Mouse (Mus musculus) kidney, adult 2 months (tissue): ENCODE results near the gene Fry. TPM values are rescaled to one million over a fixed set of nuclear protein-coding genes. Genes with fewer than 3 reads are reported as not detected.

Source experiments
- DNase-seq: peaks from one replicate; pipeline ENCODE4 v3.0.0; 2021
- H3K27ac ChIP-seq: fragments of 200-500 bp; 2 replicates; pipeline ENCODE4 v1.5.1; 2012; ENCODE audit warnings: low read depth, low read length, control low read depth, inconsistent platforms; ENCODE audit not compliant: insufficient read depth
- H3K27me3 ChIP-seq: fragments of 200-500 bp; replicated peaks from 2 replicates; pipeline ENCODE4 v1.6.1; 2012; ENCODE audit warnings: mild to moderate bottlenecking, moderate library complexity, low read length, inconsistent platforms; ENCODE audit not compliant: control insufficient read depth, insufficient read depth
- H3K36me3 ChIP-seq: fragments of 200-500 bp; 2 replicates; pipeline ENCODE4 v1.6.1; 2012; ENCODE audit warnings: mild to moderate bottlenecking, moderate library complexity, low read length, inconsistent platforms; ENCODE audit not compliant: control insufficient read depth, insufficient read depth
- H3K4me1 ChIP-seq: fragments of 200-500 bp; 2 replicates; pipeline ENCODE4 v1.6.1; 2011; ENCODE audit warnings: low read length; ENCODE audit not compliant: control insufficient read depth, insufficient read depth
- H3K4me3 ChIP-seq: fragments of 200-500 bp; 2 replicates; pipeline ENCODE4 v1.5.1; 2011; ENCODE audit warnings: mild to moderate bottlenecking, low read depth, low read length, control low read depth; ENCODE audit not compliant: insufficient read depth
- CTCF ChIP-seq: fragments of 200-500 bp; conservative IDR thresholded peaks from 2 replicates; pipeline ENCODE4 v1.5.1; 2011; ENCODE audit warnings: low read depth, mild to moderate bottlenecking, control low read depth, low read length, moderate library complexity, mixed read lengths; ENCODE audit not compliant: insufficient read depth, insufficient read length
- POLR2A ChIP-seq: fragments of 200-500 bp; IDR thresholded peaks from one replicate; pipeline ENCODE4 v1.6.1; 2011; ENCODE audit warnings: low read depth, low read length, control low read depth
- WGBS: fragments of 180-500 bp; shearing (Covaris S2); methylation state at CpG from one replicate; pipeline ENCODE4 v1.1.7; 2018; 5-methylcytosine and 5-hydroxymethylcytosine counted together
- polyA plus RNA-seq: library from polyadenylated mRNA; depleted of rRNA; stranded (reverse); fragments of >200 nt; gene quantifications from 2 replicates; pipeline ENCODE4 v1.2.3, GENCODE M21; 2012

The Fry gene
- polyA plus RNA-seq, 1 experiment, result 12.9 TPM

DNA sequence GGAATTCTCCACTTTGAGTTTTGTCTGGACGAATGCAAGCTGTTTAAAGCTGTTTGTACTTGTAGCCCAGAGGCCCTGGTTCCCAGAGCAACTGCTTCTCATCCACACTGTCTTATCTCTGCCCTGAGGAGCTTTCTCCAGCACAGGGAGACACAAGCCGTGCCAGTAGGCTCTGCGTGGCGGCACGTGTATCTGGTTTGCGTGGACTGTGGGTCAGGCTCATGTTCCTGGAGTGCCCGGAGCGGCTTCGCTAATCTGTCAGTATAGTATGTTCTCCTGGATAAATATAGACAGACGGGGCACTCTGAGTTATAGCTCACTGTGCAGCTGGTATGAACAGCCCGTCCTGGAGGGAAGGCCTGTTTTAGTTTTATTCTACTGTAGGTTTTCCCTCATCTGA is 176.7 kb downstream of the Fry start:
- Histone ChIP-seq H3K27ac (peak overlapping the region; percentile 43; the same call in 1 of the 2 replicates), H3K36me3 (no peaks in the 10 kb centered on the region), H3K4me3 (no peak overlapping the region), H3K27me3 (no peaks in the 10 kb centered on the region), H3K4me1 (no peaks in the 10 kb centered on the region)
- TF ChIP-seq CTCF (no peak), POLR2A (no peak)
- DNase-seq, result no peak
- WGBS, result 64% methylated on average over 11 of the region's 11 CpGs

DNA sequence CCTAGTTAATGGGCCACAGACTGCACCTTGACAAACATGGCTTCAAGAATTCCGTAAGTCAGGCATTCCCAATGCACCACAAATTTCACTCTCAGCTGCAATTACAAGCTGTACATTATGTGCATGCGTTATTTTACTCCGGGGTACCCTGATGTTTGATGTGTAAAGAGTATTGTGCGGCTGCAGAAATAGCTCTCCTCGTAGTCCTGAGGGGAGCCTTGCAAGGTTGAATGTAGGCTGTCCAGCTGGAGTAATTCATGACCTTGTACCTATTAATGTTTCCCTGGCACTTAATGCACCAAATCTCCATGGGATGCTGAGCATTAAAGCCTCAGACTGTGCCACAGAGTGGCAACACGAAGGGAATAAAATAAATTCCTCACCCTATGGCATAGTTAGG is 180.5 kb downstream of the Fry start:
- no peaks in the 10 kb centered on the region for H3K27me3 ChIP-seq
- no peaks in the 10 kb centered on the region for H3K36me3 ChIP-seq
- WGBS, result 67% methylated on average over 6 of the region's 6 CpGs
- no peak for DNase-seq
- no peak overlapping the region for H3K4me3 ChIP-seq
- 0 out of 2 replicates have a peak overlapping the region, but pooled peaks have one; percentile 27 for H3K27ac ChIP-seq
- no peaks in the 10 kb centered on the region for H3K4me1 ChIP-seq
- TF ChIP-seq POLR2A, result no peak
- TF ChIP-seq CTCF, result no peak

DNA sequence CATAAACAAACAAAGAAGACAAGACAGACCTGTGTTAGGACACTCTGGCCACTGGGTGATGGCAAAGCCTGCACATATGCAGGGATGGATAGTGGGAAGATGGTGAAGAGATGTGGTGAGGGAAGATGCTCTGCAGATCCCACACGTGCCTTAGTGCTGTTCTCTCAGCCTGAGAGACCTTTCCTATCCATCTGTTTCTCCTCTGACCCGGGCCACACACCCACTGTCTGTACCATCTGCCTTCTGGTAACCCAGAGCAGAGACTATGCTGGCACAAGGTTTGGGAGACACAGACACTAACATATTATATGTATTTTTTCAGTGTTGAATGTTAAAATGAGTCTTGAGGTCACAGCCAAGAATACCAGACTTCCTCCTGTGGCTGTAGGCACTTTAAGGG is 183.7 kb downstream of the Fry start:
- WGBS, result 77% methylated on average over 2 of the region's 2 CpGs
- Histone ChIP-seq H3K36me3 (no peaks in the 10 kb centered on the region), H3K4me1 (no peaks in the 10 kb centered on the region), H3K27me3 (no peaks in the 10 kb centered on the region), H3K27ac (no peak overlapping the region), H3K4me3 (no peak overlapping the region)
- TF ChIP-seq POLR2A (no peak), CTCF (no peak)
- no peak for DNase-seq

DNA sequence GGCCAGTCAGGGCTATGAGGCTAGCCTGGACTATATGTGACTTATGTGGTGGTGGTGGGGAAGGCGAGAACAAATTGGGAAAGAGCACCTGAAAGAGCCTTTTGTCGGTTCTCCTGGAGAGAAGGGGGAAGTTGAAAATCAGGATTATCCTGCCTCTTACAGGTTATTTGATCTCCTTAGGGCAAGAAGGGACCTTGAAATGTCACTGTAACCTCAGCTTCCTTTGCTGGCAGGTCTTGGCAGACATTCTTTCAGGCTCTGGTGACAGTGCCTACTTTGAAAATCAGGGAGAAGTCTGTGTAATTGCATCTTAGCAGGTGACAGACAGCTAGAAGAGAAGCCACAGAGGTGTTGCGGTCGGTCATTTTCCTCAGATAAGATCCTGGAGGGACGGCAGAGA is 184.6 kb downstream of the Fry start:
- Histone ChIP-seq H3K27me3 (no peaks in the 10 kb centered on the region), H3K4me1 (no peaks in the 10 kb centered on the region), H3K4me3 (no peak overlapping the region), H3K27ac (no peak overlapping the region), H3K36me3 (no peaks in the 10 kb centered on the region)
- WGBS, result 65% methylated on average over 5 of the region's 5 CpGs
- DNase-seq, result no peak
- TF ChIP-seq CTCF (no peak), POLR2A (no peak)

DNA sequence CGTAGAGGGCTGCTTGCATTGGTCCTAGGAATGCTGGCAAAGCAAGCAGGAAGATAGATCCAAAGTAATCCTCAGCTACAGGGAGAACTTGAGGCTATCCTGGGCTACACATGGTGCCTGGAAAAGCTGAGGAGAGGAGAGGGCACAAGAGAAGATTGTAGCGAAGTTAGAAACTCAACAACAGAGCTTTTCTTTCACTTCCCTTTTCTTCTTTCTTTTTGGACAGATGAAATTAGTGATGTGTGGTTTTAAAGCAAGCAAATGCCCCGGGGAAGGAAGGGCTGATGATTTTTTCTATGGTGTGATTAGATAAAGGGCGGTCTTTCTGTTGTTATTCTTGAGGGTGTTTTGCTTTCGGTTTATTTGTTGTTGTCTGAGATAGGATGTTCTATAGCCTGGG is 188.1 kb downstream of the Fry start:
- Histone ChIP-seq H3K36me3 (no peaks in the 10 kb centered on the region), H3K4me1 (no peaks in the 10 kb centered on the region), H3K27ac (no peak overlapping the region), H3K4me3 (no peak overlapping the region), H3K27me3 (no peaks in the 10 kb centered on the region)
- TF ChIP-seq POLR2A, result no peak
- TF ChIP-seq CTCF, result no peak
- WGBS, result 85% methylated on average over 5 of the region's 5 CpGs
- no peak for DNase-seq

DNA sequence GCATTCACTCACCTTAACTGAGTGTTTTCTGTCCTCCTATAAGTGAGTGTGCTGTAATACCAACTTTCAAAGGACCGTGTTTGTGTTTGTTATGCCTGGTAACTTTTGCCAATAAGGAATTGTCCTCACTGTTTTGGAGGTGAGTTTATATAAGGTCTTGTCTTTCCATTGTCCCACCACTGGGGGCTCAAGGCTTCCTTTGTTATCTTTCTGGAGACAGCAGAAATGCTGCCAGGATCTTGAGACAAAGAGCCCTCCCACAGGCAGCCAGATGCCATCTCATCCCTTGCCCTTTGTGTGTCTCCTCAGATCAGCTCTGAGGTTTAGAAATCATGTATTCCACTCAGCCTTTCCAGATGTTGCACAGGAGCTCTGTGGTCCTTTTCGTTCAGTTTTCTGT is 194.8 kb downstream of the Fry start:
- H3K4me3 ChIP-seq, result no peak overlapping the region
- no peaks in the 10 kb centered on the region for H3K4me1 ChIP-seq
- TF ChIP-seq POLR2A (no peak), CTCF (no peak)
- H3K27ac ChIP-seq, result no peak overlapping the region
- WGBS, result 70% methylated on average over 2 of the region's 2 CpGs
- no peaks in the 10 kb centered on the region for H3K36me3 ChIP-seq
- DNase-seq, result no peak
- H3K27me3 ChIP-seq, result no peaks in the 10 kb centered on the region

DNA sequence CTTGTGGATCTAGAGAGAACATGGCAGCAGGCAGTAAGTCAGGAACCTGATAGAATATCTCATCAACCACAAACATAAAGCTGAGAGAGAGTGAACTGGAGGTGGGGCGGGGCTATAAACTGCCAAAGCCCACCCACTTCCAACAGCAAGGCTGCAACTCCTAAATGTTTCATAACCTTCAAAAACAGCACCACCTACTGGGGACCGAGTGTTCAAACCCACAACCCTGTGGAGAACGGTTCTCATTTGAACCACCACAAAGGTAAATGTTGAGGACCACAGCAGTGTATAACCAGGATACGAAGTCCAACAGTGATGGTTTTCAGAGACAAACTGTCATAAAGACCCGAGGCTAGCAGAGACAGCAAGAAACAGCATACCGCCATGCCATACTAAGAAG is 196.1 kb downstream of the Fry start:
- no peak for DNase-seq
- no peaks in the 10 kb centered on the region for H3K27me3 ChIP-seq
- no peak overlapping the region for H3K4me3 ChIP-seq
- WGBS, result 97% methylated on average over 6 of the region's 6 CpGs
- no peaks in the 10 kb centered on the region for H3K36me3 ChIP-seq
- H3K27ac ChIP-seq, result no peak overlapping the region
- no peaks in the 10 kb centered on the region for H3K4me1 ChIP-seq
- no peak for TF ChIP-seq CTCF
- TF ChIP-seq POLR2A, result no peak

DNA sequence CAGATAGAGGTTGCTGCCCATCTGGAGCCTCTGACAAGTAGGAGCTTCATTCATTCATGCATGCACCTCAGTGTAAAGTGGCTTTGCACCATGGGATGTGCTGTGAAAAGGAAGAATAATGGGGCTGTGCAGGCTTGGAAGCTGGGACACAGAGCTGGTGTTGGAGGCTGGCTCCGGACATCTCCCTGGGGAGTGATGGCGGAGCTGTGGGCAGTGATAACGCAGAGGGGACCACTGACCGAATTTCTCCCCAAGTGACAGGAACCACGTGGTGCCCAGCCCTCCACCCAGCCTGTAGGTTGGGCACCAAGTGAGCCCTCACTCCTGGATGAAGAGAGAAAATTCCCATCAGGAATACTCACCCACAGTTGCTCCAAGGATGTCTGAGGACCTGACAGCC is 207.0 kb downstream of the Fry start:
- Histone ChIP-seq H3K27me3 (no peaks in the 10 kb centered on the region), H3K4me3 (no peak overlapping the region), H3K27ac (no peak overlapping the region), H3K36me3 (no peaks in the 10 kb centered on the region), H3K4me1 (no peaks in the 10 kb centered on the region)
- 67% methylated on average over 5 of the region's 5 CpGs for WGBS
- DNase-seq, result no peak
- TF ChIP-seq POLR2A (no peak), CTCF (no peak)

DNA sequence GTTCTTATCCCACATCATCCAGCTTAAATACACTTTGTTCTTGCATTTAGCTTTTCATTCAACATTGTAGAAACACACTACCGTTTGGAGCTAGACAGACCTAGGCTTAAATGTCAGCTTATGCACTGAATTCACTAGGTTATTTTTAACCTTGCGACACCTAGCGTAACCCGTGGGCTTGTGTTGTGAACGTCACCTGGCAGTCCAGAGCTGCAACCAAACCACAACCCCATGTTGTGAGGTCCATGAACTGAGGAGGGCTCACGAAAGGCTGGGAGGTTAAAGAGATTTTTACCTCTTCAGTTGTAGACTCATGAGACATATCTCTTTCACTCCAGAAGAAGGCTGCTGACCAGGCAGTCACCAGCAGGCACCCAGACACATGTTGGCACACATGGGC is 210.2 kb downstream of the Fry start:
- no peaks in the 10 kb centered on the region for H3K36me3 ChIP-seq
- no peak for TF ChIP-seq CTCF
- no peak for TF ChIP-seq POLR2A
- H3K4me3 ChIP-seq, result no peak overlapping the region
- no peaks in the 10 kb centered on the region for H3K27me3 ChIP-seq
- H3K27ac ChIP-seq, result no peak overlapping the region
- no peak for DNase-seq
- 86% methylated on average over 6 of the region's 6 CpGs for WGBS
- H3K4me1 ChIP-seq, result no peaks in the 10 kb centered on the region
